Mouse (Mus musculus): Measurements from ENCODE around the gene Nr5a2. TPM values are rescaled to one million over a fixed set of nuclear protein-coding genes. Genes with fewer than 3 reads are reported as not detected.

Nr5a2 gene
- polyA plus RNA-seq (2012): not detected in 2 replicates

DNA sequence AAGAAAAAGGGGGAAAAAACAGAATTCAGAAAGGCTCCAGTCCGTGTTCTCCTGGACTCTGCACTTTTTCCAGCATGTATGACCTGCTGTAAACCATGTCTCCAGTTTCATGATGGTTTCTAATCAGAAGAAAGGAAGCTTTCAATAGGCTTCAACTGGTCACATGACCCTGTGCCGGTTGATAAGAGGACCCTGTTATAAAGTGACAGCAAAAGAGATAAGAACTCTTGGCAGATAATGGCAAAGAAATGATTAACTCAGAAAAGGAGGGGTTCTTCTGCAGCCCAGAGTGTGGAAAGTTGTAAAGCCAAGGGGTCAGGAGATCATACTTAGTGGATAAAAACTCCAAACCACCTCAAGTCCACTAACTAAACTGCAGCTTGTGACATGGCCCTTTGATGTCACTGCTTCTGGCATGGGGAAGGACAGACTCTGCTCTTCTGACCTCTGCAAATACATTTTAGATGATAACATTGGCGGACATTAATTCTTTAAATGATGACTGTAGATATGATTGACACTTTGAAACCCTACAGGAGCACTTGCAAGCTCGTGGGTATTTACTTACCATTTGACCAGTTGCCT, at the start of gene Nr5a2:
Gene Nr5a2, minus strand, starts transcription at position 21 of the 585 bp plus-strand sequence.

